Mouse (Mus musculus) kidney, postnatal 0 days (tissue): ENCODE results near the gene Crx. TPM values are rescaled to one million over a fixed set of nuclear protein-coding genes. Genes with fewer than 3 reads are reported as not detected.
"Not testable (repeated sequence)": the region's sequence is repeated elsewhere in the genome, so short reads cannot be mapped to it uniquely, and the experiment has no call there.

Source experiments
- ATAC-seq: fragments of 200-750 bp; cut with Nextera tagmentation; replicated peaks from 2 replicates; pipeline ENCODE4 v1.8.0; 2017; ENCODE audit warnings: low read depth, moderate number of reproducible peaks, moderate TSS enrichment, moderate library complexity; ENCODE audit not compliant: low FRiP score
- DNase-seq: peaks from one replicate; pipeline ENCODE4 v3.0.0-alpha.2; 2016; ENCODE audit warnings: low spot score
- H3K27ac ChIP-seq: fragments of 300-500 bp; sonication (generic); 2 replicates; pipeline ENCODE4 v1.5.1; 2014; ENCODE audit warnings: mild to moderate bottlenecking
- H3K27me3 ChIP-seq: fragments of 300-500 bp; sonication (generic); 2 replicates; pipeline ENCODE4 v1.6.1; 2014; ENCODE audit warnings: low read length, mixed read lengths; ENCODE audit not compliant: insufficient read depth
- H3K36me3 ChIP-seq: fragments of 300-500 bp; sonication (generic); 2 replicates; pipeline ENCODE4 v1.6.1; 2014; ENCODE audit warnings: low read length, mixed read lengths; ENCODE audit not compliant: insufficient read depth
- H3K4me1 ChIP-seq: fragments of 300-500 bp; sonication (generic); replicated peaks from 2 replicates; pipeline ENCODE4 v1.6.1; 2014; ENCODE audit warnings: antibody characterized with exemption, low read length, mixed read lengths; ENCODE audit not compliant: insufficient read depth
- H3K4me2 ChIP-seq: fragments of 300-500 bp; sonication (generic); 2 replicates; pipeline ENCODE4 v1.6.1; 2014; ENCODE audit warnings: mild to moderate bottlenecking, low read length, moderate library complexity, mixed read lengths
- H3K4me3 ChIP-seq: fragments of 300-500 bp; sonication (generic); replicated peaks from 2 replicates; pipeline ENCODE4 v1.5.1; 2014; ENCODE audit warnings: low read depth, low read length
- H3K9ac ChIP-seq: fragments of 300-500 bp; sonication (generic); 2 replicates; pipeline ENCODE4 v1.6.1; 2014; ENCODE audit warnings: low read depth, low read length
- H3K9me3 ChIP-seq: fragments of 300-500 bp; sonication (generic); replicated peaks from 2 replicates; pipeline ENCODE4 v1.6.1; 2016; ENCODE audit warnings: low read length, inconsistent platforms, mixed read lengths
- CTCF ChIP-seq: IDR thresholded peaks from 2 replicates; pipeline ENCODE4 v1.5.1; 2016; ENCODE audit warnings: antibody characterized with exemption, low read depth, mild to moderate bottlenecking, moderate library complexity
- WGBS: fragments of 180-500 bp; shearing (Covaris S2); extraction: QIAGEN DNeasy Blood & Tissue Kit; methylation state at CpG from one replicate; pipeline ENCODE4 v1.1.7; 2014; 5-methylcytosine and 5-hydroxymethylcytosine counted together
- polyA plus RNA-seq: library from polyadenylated mRNA; unstranded; fragments of >200 nt; fragmentation: Nextera tagmentation; extraction: Ambion mirVana; gene quantifications from 2 replicates; pipeline ENCODE4 v1.2.1, GENCODE M21; 2015

Crx gene
- polyA plus RNA-seq, 1 experiment from 2014 or later, result not detected

DNA sequence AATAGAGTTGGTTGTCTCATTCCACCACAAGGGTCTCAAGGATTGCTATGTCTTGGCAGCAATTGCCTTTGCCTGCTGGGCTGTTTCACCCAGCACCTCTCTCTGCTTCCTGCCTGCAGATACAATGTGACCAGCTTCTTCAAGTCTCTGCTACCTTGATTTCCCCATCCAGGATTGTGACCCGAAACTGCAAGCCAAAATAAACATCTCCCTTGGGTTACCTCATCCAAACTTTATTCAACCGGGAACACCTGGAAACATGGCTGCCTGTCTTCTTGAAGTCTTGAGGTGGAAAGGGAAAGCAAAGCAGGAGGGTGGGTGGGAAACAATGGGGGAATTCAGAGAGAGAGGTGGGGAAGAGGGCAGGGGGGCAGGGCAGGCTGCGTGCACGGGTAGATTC lies 37.2 kb upstream of the Crx start:
- 72% methylated on average over 4 of the region's 4 CpGs for WGBS
- no peak overlapping the region for H3K4me3 ChIP-seq

GRCm38 (mm10) chr7:15916134-15916723 lies 36.5 kb upstream of the Crx start:
- peaks cover 16% of the 10 kb centered on the region; the same call in 1 of the 2 replicates for H3K36me3 ChIP-seq
- DNase-seq, result no peak
- no peak for TF ChIP-seq CTCF
- H3K9me3 ChIP-seq, result no peaks in the 10 kb centered on the region
- no peak overlapping the region for H3K27ac ChIP-seq
- H3K27me3 ChIP-seq, result no peaks in the 10 kb centered on the region
- ATAC-seq, result no peak
- peaks cover 9% of the 10 kb centered on the region for H3K4me1 ChIP-seq
- H3K9ac ChIP-seq, result no peak overlapping the region
- 80% methylated on average over 3 of the region's 3 CpGs for WGBS
- H3K4me2 ChIP-seq, result no peak overlapping the region
- H3K4me3 ChIP-seq, result no peak overlapping the region

More for the DNA sequence above, 37.2 kb upstream of the Crx start:
- Histone ChIP-seq H3K4me1 (peaks cover 10% of the 10 kb centered on the region), H3K27me3 (no peaks in the 10 kb centered on the region), H3K9ac (no peak overlapping the region), H3K4me2 (no peak overlapping the region), H3K27ac (no peak overlapping the region), H3K36me3 (peaks cover 16% of the 10 kb centered on the region; the same call in 1 of the 2 replicates), H3K9me3 (no peaks in the 10 kb centered on the region)
- TF ChIP-seq CTCF, result no peak
- ATAC-seq (no peak), DNase-seq (no peak)

GRCm38 (mm10) chr7:15915695-15916094 lies 35.9 kb upstream of the Crx start:
- DNase-seq, H3K4me2 ChIP-seq, H3K27me3 ChIP-seq, H3K9ac ChIP-seq, H3K9me3 ChIP-seq, H3K4me3 ChIP-seq, H3K4me1 ChIP-seq, ATAC-seq, H3K27ac ChIP-seq: not testable (repeated sequence)
- H3K36me3 ChIP-seq, result peaks cover 16% of the 10 kb centered on the region; the same call in 1 of the 2 replicates
- WGBS, result 87% methylated on average over 4 of the region's 4 CpGs

- 87% methylated on average over 2 of the region's 2 CpGs for WGBS
- no peak for DNase-seq
- Histone ChIP-seq H3K9ac (no peak overlapping the region), H3K4me3 (no peak overlapping the region), H3K4me1 (no peaks in the 10 kb centered on the region), H3K27me3 (no peaks in the 10 kb centered on the region), H3K36me3 (peaks cover 12% of the 10 kb centered on the region; the same call in 1 of the 2 replicates), H3K4me2 (no peak overlapping the region), H3K9me3 (no peaks in the 10 kb centered on the region), H3K27ac (no peak overlapping the region)
- ATAC-seq, result no peak
- TF ChIP-seq CTCF, result no peak
Observed at GRCm38 (mm10) chr7:15914751-15915150, 35.0 kb upstream of the Crx start.

GRCm38 (mm10) chr7:15914252-15914651 lies 34.5 kb upstream of the Crx start:
- H3K4me2 ChIP-seq, result no peak overlapping the region
- WGBS, result 36% methylated on average over 2 of the region's 2 CpGs
- no peaks in the 10 kb centered on the region for H3K9me3 ChIP-seq
- H3K27me3 ChIP-seq, result no peaks in the 10 kb centered on the region
- no peak overlapping the region for H3K27ac ChIP-seq
- ATAC-seq (no peak), DNase-seq (peak; percentile 70)
- peaks cover 7% of the 10 kb centered on the region; the same call in 1 of the 2 replicates for H3K36me3 ChIP-seq
- H3K4me1 ChIP-seq, result no peaks in the 10 kb centered on the region
- peak; percentile 84 for TF ChIP-seq CTCF
- no peak overlapping the region for H3K9ac ChIP-seq
- no peak overlapping the region for H3K4me3 ChIP-seq

GRCm38 (mm10) chr7:15912183-15912582 lies 32.4 kb upstream of the Crx start:
- WGBS, result 0% methylated on average over 4 of the region's 4 CpGs
- Histone ChIP-seq H3K4me1 (no peaks in the 10 kb centered on the region), H3K9me3 (no peaks in the 10 kb centered on the region), H3K27me3 (no peaks in the 10 kb centered on the region), H3K36me3 (no peaks in the 10 kb centered on the region), H3K4me2 (no peak overlapping the region), H3K27ac (no peak overlapping the region), H3K9ac (no peak overlapping the region), H3K4me3 (no peak overlapping the region)
- ATAC-seq (peak; percentile 74), DNase-seq (peak; percentile 90)
- peak; percentile 86 for TF ChIP-seq CTCF

- no peak for DNase-seq
- no peaks in the 10 kb centered on the region for H3K9me3 ChIP-seq
- H3K9ac ChIP-seq, result no peak overlapping the region
- no peak for ATAC-seq
- no peak overlapping the region for H3K27ac ChIP-seq
- H3K4me2 ChIP-seq, result no peak overlapping the region
- TF ChIP-seq CTCF, result no peak
- no peaks in the 10 kb centered on the region for H3K36me3 ChIP-seq
- no peaks in the 10 kb centered on the region for H3K27me3 ChIP-seq
- H3K4me3 ChIP-seq, result no peak overlapping the region
- WGBS, result 59% methylated on average over 5 of the region's 5 CpGs
- H3K4me1 ChIP-seq, result no peaks in the 10 kb centered on the region
Observed at GRCm38 (mm10) chr7:15910521-15910920, 30.8 kb upstream of the Crx start.
